9 mouse cellular contexts compared by ENCODE assay signal in the genomic region with DNA sequence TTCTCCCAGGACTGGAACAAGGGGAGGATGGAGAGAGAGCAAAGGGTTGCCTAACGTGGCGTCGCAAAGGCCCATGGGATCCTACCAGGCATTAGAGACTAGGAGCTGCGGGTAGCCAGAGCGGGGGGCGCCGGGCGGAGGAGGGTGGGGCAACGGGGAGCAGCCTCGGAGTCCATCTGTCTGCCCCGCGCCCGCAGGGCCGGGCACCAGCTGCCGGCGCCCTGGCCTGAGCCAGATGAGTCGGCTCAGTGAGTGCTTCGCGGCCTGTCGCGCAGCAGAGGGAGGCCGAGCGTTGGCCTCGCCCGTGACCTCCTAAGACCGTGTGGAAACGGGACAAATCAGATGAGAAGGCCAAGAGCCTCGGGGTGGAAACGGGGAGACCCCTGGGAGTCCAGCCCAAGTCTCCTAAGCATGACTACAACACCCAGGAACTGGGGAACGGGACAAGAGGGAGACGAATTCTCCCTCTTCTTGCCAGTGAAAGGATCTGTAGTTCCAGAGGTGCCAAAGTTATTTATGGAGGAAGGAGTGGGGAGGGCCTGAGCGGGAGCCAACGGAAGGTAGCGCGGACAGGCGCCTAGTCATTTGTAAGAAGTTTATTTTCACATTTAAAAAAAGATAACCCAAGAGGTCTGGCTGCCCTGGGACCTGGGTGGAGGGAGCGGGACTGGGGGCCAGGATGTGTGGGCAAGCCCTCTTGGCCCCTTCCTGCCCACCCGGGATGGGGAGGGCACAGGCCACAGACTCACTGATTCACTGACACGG. TPM values are rescaled to one million over a fixed set of nuclear protein-coding genes. Genes with fewer than 3 reads are reported as not detected.
DNase-seq lines count a peak whose midpoint lies in the region; ATAC-seq and TF ChIP-seq lines count a peak whose summit lies in the region.
"Had no signal": no experiment of that assay in that cellular context is flagged by ENCODE, and none has a peak within 500 bp of the region (broad histone marks: within the 10 kb centered on the region; RNA-seq: fewer than 3 reads in every experiment).

No protein-coding gene starts in this region.

- H3K9me3 ChIP-seq in lung, embryonic 14.5 days (ENCODE audit: low read depth, low read length) = no peaks in the 10 kb centered on the region
- H3K9me3 ChIP-seq in forebrain, embryonic 12.5 days = no peaks in the 10 kb centered on the region
- no peaks in the 10 kb centered on the region for H3K9me3 ChIP-seq in hindbrain, postnatal 0 days (ENCODE audit: low read length)
- no peaks in the 10 kb centered on the region for H3K9me3 ChIP-seq in midbrain, embryonic 13.5 days

- no peaks in the 10 kb centered on the region for H3K4me1 ChIP-seq in lung, embryonic 14.5 days (ENCODE audit: insufficient read depth)
- H3K4me1 ChIP-seq in forebrain, embryonic 12.5 days = peaks cover 63% of the 10 kb centered on the region
- H3K4me1 ChIP-seq in hindbrain, postnatal 0 days (ENCODE audit: insufficient read depth, low read length) = 0 out of 2 replicates have a peak, but pooled peaks cover 7% of the 10 kb centered on the region
- H3K4me1 ChIP-seq in midbrain, embryonic 13.5 days (replicated peaks) = peaks cover 82% of the 10 kb centered on the region

- ATAC-seq in lung, embryonic 14.5 days (ENCODE audit: insufficient read depth) = peak; percentile 35; the same call in 1 of the 2 replicates
- peak; percentile 69 for ATAC-seq in forebrain, embryonic 12.5 days (ENCODE audit: low FRiP score)
- ATAC-seq in hindbrain, postnatal 0 days = peak; percentile 38
- peak; percentile 79 for ATAC-seq in midbrain, embryonic 13.5 days

- peak overlapping the region; percentile 41 for H3K4me2 ChIP-seq in lung, embryonic 14.5 days
- H3K4me2 ChIP-seq in forebrain, embryonic 12.5 days = peak overlapping the region; percentile 50
- peak overlapping the region; percentile 52 for H3K4me2 ChIP-seq in hindbrain, postnatal 0 days (ENCODE audit: low read depth, low read length)
- peak overlapping the region; percentile 54 for H3K4me2 ChIP-seq in midbrain, embryonic 13.5 days (replicated peaks)

- TF ChIP-seq CTCF in lung, embryonic 14.5 days (IDR thresholded peaks at IDR 0.05; ENCODE audit: low read depth) = no peak
- TF ChIP-seq CTCF in hindbrain, postnatal 0 days (IDR thresholded peaks at IDR 0.05; ENCODE audit: low read depth) = no peak

- H3K27ac ChIP-seq in lung, embryonic 14.5 days (ENCODE audit: low read depth) = no peak overlapping the region
- H3K27ac ChIP-seq in forebrain, embryonic 12.5 days = peak overlapping the region; percentile 46; the same call in 1 of the 2 replicates
- peak overlapping the region; percentile 68 for H3K27ac ChIP-seq in hindbrain, postnatal 0 days
- peak overlapping the region; percentile 86 for H3K27ac ChIP-seq in midbrain, embryonic 13.5 days

- peaks cover 70% of the 10 kb centered on the region for H3K27me3 ChIP-seq in lung, embryonic 14.5 days (ENCODE audit: insufficient read depth, low read length)
- H3K27me3 ChIP-seq in forebrain, embryonic 12.5 days = peaks cover 100% of the 10 kb centered on the region
- peaks cover 37% of the 10 kb centered on the region for H3K27me3 ChIP-seq in hindbrain, postnatal 0 days (ENCODE audit: insufficient read depth, low read length)
- peaks cover 95% of the 10 kb centered on the region for H3K27me3 ChIP-seq in midbrain, embryonic 13.5 days

- DNase-seq in lung, embryonic 14.5 days = no peak
- DNase-seq in lung, postnatal 14 days = no peak
- DNase-seq in hindbrain, postnatal 0 days (ENCODE audit: low spot score) = peak; percentile 56
- no peak for DNase-seq in frontal cortex, postnatal 14 days (ENCODE audit: low spot score in 2 of 2)
- DNase-seq in left cerebral cortex, adult 9 months (ENCODE audit: low spot score in 2 of 2) = no peak
- DNase-seq in layer of hippocampus, adult 9-11 months = no peak

- H3K4me3 ChIP-seq in lung, embryonic 14.5 days (ENCODE audit: low read depth, low read length) = peak overlapping the region; percentile 14
- H3K4me3 ChIP-seq in forebrain, embryonic 12.5 days (replicated peaks) = peak overlapping the region; percentile 25
- H3K4me3 ChIP-seq in hindbrain, postnatal 0 days (ENCODE audit: low read length) = peak overlapping the region; percentile 44
- H3K4me3 ChIP-seq in midbrain, embryonic 13.5 days (replicated peaks) = peak overlapping the region; percentile 43

- under 1% methylated on average over 39 of the region's 39 CpGs for WGBS in lung, embryonic 14.5 days
- WGBS in forebrain, embryonic 12.5 days = under 1% methylated on average over 36 of the region's 39 CpGs
- 2% methylated on average over 38 of the region's 39 CpGs for WGBS in hindbrain, postnatal 0 days
- WGBS in midbrain, embryonic 13.5 days = under 1% methylated on average over 39 of the region's 39 CpGs

- H3K36me3 ChIP-seq in lung, embryonic 14.5 days (ENCODE audit: insufficient read depth) = peaks cover 13% of the 10 kb centered on the region; the same call in 1 of the 2 replicates
- peaks cover 13% of the 10 kb centered on the region for H3K36me3 ChIP-seq in forebrain, embryonic 12.5 days (replicated peaks)
- H3K36me3 ChIP-seq in hindbrain, postnatal 0 days (ENCODE audit: insufficient read depth, low read length) = no peaks in the 10 kb centered on the region
- peaks cover 15% of the 10 kb centered on the region; the same call in 1 of the 2 replicates for H3K36me3 ChIP-seq in midbrain, embryonic 13.5 days

- no peak overlapping the region for H3K9ac ChIP-seq in lung, embryonic 14.5 days
- peak overlapping the region; percentile 29; the same call in 1 of the 2 replicates for H3K9ac ChIP-seq in forebrain, embryonic 12.5 days
- peak overlapping the region; percentile 56; the same call in 1 of the 2 replicates for H3K9ac ChIP-seq in hindbrain, postnatal 0 days (replicated peaks; ENCODE audit: low read length)
- peak overlapping the region; percentile 66 for H3K9ac ChIP-seq in midbrain, embryonic 13.5 days (replicated peaks)

RNA-seq across cellular contexts. Expression of a gene that starts 7.9 kb away (rescaled TPM):
- not detected in 2 replicates for polyA plus RNA-seq in lung, embryonic 14.5 days (2014; fragmentation: Nextera tagmentation; extraction: Ambion mirVana)
- 4.4 and 5.7 TPM in 2 replicates for polyA plus RNA-seq in forebrain, embryonic 12.5 days (2016; fragmentation: Nextera tagmentation; extraction: Ambion mirVana)
- 43.0 and 50.7 TPM in 2 replicates for total RNA-seq in hindbrain, postnatal 0 days (2014; rRNA removed)
- 51.1 and 52.1 TPM in 2 replicates for polyA plus RNA-seq in hindbrain, postnatal 0 days (2015; fragmentation: Nextera tagmentation; extraction: Ambion mirVana)
- 29.8 and 41.8 TPM in 2 replicates for polyA plus RNA-seq in midbrain, embryonic 13.5 days (2015; fragmentation: Nextera tagmentation; extraction: Ambion mirVana)
- total RNA-seq: heart, postnatal 10 days had no signal
